Comparison of ENCODE assay signal across 8 mouse cellular contexts in the genomic region with DNA sequence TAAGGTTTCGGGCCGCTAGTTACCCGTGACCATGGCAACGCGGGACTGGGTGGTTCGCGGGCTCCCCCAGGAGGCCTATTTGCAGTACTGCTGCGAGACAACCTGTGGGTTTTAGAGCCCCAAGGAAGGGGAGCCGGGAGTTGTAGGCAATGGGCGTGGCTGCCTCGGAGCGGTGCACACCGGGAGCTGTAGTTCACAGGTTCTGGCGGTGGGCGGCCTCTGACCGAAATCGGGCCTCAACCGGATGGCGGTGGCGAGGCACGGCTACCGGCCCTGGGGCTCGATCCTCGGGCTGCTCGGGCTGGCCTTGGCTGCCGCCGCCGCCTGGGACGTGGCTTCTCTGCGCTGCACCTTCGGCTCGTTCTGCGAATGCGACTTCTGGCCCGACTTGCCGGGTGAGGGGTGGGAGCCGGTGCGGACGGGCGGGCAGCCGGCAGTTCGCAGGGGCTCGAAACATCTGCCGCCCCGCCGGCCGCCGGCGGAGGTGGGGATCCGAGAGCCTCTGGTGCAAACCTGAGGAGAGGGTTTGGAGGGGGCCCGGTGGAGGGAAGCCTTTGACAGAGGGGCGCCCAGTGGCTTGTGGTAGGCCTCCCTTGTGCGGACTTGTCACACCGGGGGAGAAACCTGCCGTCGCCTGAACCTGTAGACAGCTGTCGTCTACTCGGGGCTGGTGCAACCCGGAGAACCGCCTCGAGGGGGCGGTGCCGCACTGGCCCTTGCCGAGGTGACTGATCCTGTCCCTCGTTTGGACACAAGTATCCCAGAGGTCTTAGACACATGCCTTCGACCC. TPM values are rescaled to one million over a fixed set of nuclear protein-coding genes. Genes with fewer than 3 reads are reported as not detected.
DNase-seq lines count a peak whose midpoint lies in the region; ATAC-seq and TF ChIP-seq lines count a peak whose summit lies in the region.

A gene (plus strand): TSS at position 179 of the 790 bp plus-strand sequence.

- peak; percentile 94 for ATAC-seq in forebrain, embryonic 12.5 days (ENCODE audit: low FRiP score)
- ATAC-seq in heart, postnatal 0 days (ENCODE audit: insufficient read depth, low read depth) = peak; percentile 95
- ATAC-seq in liver, embryonic 16.5 days (ENCODE audit: low read depth) = peak; percentile 93
- ATAC-seq in neural tube, embryonic 13.5 days (ENCODE audit: low read depth) = peak; percentile 94

- TF ChIP-seq POLR2A in testis, adult 2 months (IDR thresholded peaks at IDR 0.05; ENCODE audit: control insufficient read depth, low read depth, low read length) = peak; percentile 56

- TF ChIP-seq CTCF in E14TG2a.4 (conservative IDR thresholded peaks at IDR 0.05; ENCODE audit: low read length) = peak; percentile 89
- peak; percentile 95 for TF ChIP-seq CTCF in heart, postnatal 0 days (IDR thresholded peaks at IDR 0.05; ENCODE audit: low read depth)
- TF ChIP-seq CTCF in testis, adult 2 months (IDR thresholded peaks at IDR 0.05; ENCODE audit: control insufficient read depth, insufficient read depth, insufficient replicate concordance, low read depth, low read length) = peak; percentile 87; the same call in 1 of the 2 replicates

- peak; percentile 95 for DNase-seq in c-Kit-positive CD71-positive TER-119-positive erythroid progenitor cells, embryonic 14.5 days (ENCODE audit: low spot score)
- DNase-seq in heart, postnatal 0 days (ENCODE audit: low spot score) = peak; percentile 98
- DNase-seq in kidney, postnatal 4 days = peak; percentile 98

- peaks cover 38% of the 10 kb centered on the region for H3K36me3 ChIP-seq in E14TG2a.4 (ENCODE audit: insufficient read depth, low read length)
- H3K36me3 ChIP-seq in forebrain, embryonic 12.5 days (replicated peaks) = peaks cover 47% of the 10 kb centered on the region
- H3K36me3 ChIP-seq in heart, postnatal 0 days (replicated peaks; ENCODE audit: control insufficient read depth, insufficient read depth, low read length) = peaks cover 53% of the 10 kb centered on the region
- H3K36me3 ChIP-seq in liver, embryonic 16.5 days (ENCODE audit: control insufficient read depth, insufficient read depth) = no peaks in the 10 kb centered on the region
- peaks cover 57% of the 10 kb centered on the region for H3K36me3 ChIP-seq in neural tube, embryonic 13.5 days
- H3K36me3 ChIP-seq in testis, adult 2 months (ENCODE audit: control insufficient read depth, insufficient read depth, low read length) = no peaks in the 10 kb centered on the region

- H3K4me1 ChIP-seq in E14TG2a.4 (replicated peaks; ENCODE audit: low read depth, low read length) = peaks cover 20% of the 10 kb centered on the region
- peaks cover 20% of the 10 kb centered on the region for H3K4me1 ChIP-seq in forebrain, embryonic 12.5 days
- H3K4me1 ChIP-seq in heart, postnatal 0 days (ENCODE audit: control insufficient read depth, insufficient read depth) = no peaks in the 10 kb centered on the region
- peaks cover 7% of the 10 kb centered on the region for H3K4me1 ChIP-seq in liver, embryonic 16.5 days (ENCODE audit: control insufficient read depth, low read depth, low read length)
- peaks cover 26% of the 10 kb centered on the region for H3K4me1 ChIP-seq in neural tube, embryonic 13.5 days (replicated peaks)
- peaks cover 2% of the 10 kb centered on the region; the same call in 1 of the 2 replicates for H3K4me1 ChIP-seq in testis, adult 2 months (ENCODE audit: control insufficient read depth, insufficient read depth, low read length)

- TF ChIP-seq EP300 in heart, postnatal 0 days (IDR thresholded peaks at IDR 0.05; ENCODE audit: low read depth) = peak; percentile 46; the same call in 1 of the 2 replicates

- H3K27me3 ChIP-seq in E14TG2a.4 (ENCODE audit: insufficient read depth, low read length) = peaks cover 12% of the 10 kb centered on the region
- H3K27me3 ChIP-seq in forebrain, embryonic 12.5 days = no peaks in the 10 kb centered on the region
- H3K27me3 ChIP-seq in heart, postnatal 0 days (ENCODE audit: control insufficient read depth, insufficient read depth, low read length) = no peaks in the 10 kb centered on the region
- no peaks in the 10 kb centered on the region for H3K27me3 ChIP-seq in liver, embryonic 16.5 days (ENCODE audit: control insufficient read depth, insufficient read depth, low read depth, low read length)
- H3K27me3 ChIP-seq in neural tube, embryonic 13.5 days = no peaks in the 10 kb centered on the region
- no peaks in the 10 kb centered on the region for H3K27me3 ChIP-seq in testis, adult 2 months (ENCODE audit: control insufficient read depth, insufficient read depth, low read length)

- H3K4me3 ChIP-seq in E14TG2a.4 (replicated peaks; ENCODE audit: low read length) = peak within 1 kb of the TSS; percentile 91
- peak within 1 kb of the TSS; percentile 75 for H3K4me3 ChIP-seq in forebrain, embryonic 12.5 days (replicated peaks)
- peak within 1 kb of the TSS; percentile 60 for H3K4me3 ChIP-seq in heart, postnatal 0 days (ENCODE audit: low read depth, low read length)
- H3K4me3 ChIP-seq in liver, embryonic 16.5 days (ENCODE audit: low read depth, low read length) = peak within 1 kb of the TSS; percentile 83
- peak within 1 kb of the TSS; percentile 70 for H3K4me3 ChIP-seq in neural tube, embryonic 13.5 days
- H3K4me3 ChIP-seq in testis, adult 2 months (ENCODE audit: control insufficient read depth, low read depth, low read length) = peak within 1 kb of the TSS; percentile 94

- peak within 1 kb of the TSS; percentile 90 for H3K27ac ChIP-seq in forebrain, embryonic 12.5 days
- peak within 1 kb of the TSS; percentile 84 for H3K27ac ChIP-seq in heart, postnatal 0 days (ENCODE audit: low read depth)
- H3K27ac ChIP-seq in liver, embryonic 16.5 days (ENCODE audit: low read length) = peak within 1 kb of the TSS; percentile 76
- H3K27ac ChIP-seq in neural tube, embryonic 13.5 days (replicated peaks) = peak within 1 kb of the TSS; percentile 93
- H3K27ac ChIP-seq in testis, adult 2 months (ENCODE audit: control insufficient read depth, insufficient read depth, low read depth, low read length) = peak within 1 kb of the TSS; percentile 92

- WGBS in forebrain, embryonic 12.5 days = under 1% methylated on average over 66 of the region's 66 CpGs
- WGBS in heart, postnatal 0 days = under 1% methylated on average over 64 of the region's 66 CpGs
- under 1% methylated on average over 66 of the region's 66 CpGs for WGBS in liver, embryonic 16.5 days (ENCODE audit: insufficient replicate concordance)
- under 1% methylated on average over 64 of the region's 66 CpGs for WGBS in neural tube, embryonic 13.5 days

- peak within 1 kb of the TSS; percentile 88 for H3K9ac ChIP-seq in forebrain, embryonic 12.5 days
- H3K9ac ChIP-seq in heart, postnatal 0 days (replicated peaks; ENCODE audit: low read depth, low read length) = peak within 1 kb of the TSS; percentile 77
- peak within 1 kb of the TSS; percentile 80 for H3K9ac ChIP-seq in liver, embryonic 16.5 days (ENCODE audit: low read depth, low read length)
- H3K9ac ChIP-seq in neural tube, embryonic 13.5 days = peak within 1 kb of the TSS; percentile 86

- H3K4me2 ChIP-seq in forebrain, embryonic 12.5 days = peak within 1 kb of the TSS; percentile 60
- H3K4me2 ChIP-seq in heart, postnatal 0 days (ENCODE audit: low read depth, low read length) = peak within 1 kb of the TSS; percentile 65
- peak within 1 kb of the TSS; percentile 99 for H3K4me2 ChIP-seq in liver, embryonic 16.5 days (ENCODE audit: low read depth, low read length)
- H3K4me2 ChIP-seq in neural tube, embryonic 13.5 days = peak within 1 kb of the TSS; percentile 49

- H3K9me3 ChIP-seq in E14TG2a.4 (ENCODE audit: low read length) = no peaks in the 10 kb centered on the region
- no peaks in the 10 kb centered on the region for H3K9me3 ChIP-seq in forebrain, embryonic 12.5 days
- no peaks in the 10 kb centered on the region for H3K9me3 ChIP-seq in heart, postnatal 0 days (replicated peaks; ENCODE audit: control insufficient read depth, low read length)
- no peaks in the 10 kb centered on the region for H3K9me3 ChIP-seq in liver, embryonic 16.5 days (replicated peaks; ENCODE audit: control insufficient read depth, low read length)
- no peaks in the 10 kb centered on the region for H3K9me3 ChIP-seq in neural tube, embryonic 13.5 days

RNA-seq across cellular contexts. Expression of the gene that starts here (rescaled TPM):
- polyA plus RNA-seq in forebrain, embryonic 12.5 days (2016; fragmentation: Nextera tagmentation; extraction: Ambion mirVana) = 53.3 and 57.0 TPM in 2 replicates
- 34.6 and 65.3 TPM in 2 replicates for total RNA-seq in heart, postnatal 0 days (2014; rRNA removed; ENCODE audit: low replicate concordance)
- 27.5 and 28.5 TPM in 2 replicates for polyA plus RNA-seq in heart, postnatal 0 days (2015; fragmentation: Nextera tagmentation; extraction: Ambion mirVana)
- polyA plus RNA-seq in liver, embryonic 16.5 days (2015; fragmentation: Nextera tagmentation; extraction: Ambion mirVana) = 25.7 and 26.1 TPM in 2 replicates
- polyA plus RNA-seq in neural tube, embryonic 13.5 days (2015; fragmentation: Nextera tagmentation; extraction: Ambion mirVana) = 53.2 and 55.8 TPM in 2 replicates
- polyA plus RNA-seq in testis, adult 2 months (2012; rRNA removed) = 17.9 and 18.3 TPM in 2 replicates

Comparison
In these comparisons a context has a peak if more than half of its experiments do, and no peak if none do; other contexts are left out.
1. Peak in every context shown above with its lines: DNase-seq, ATAC-seq, H3K4me3 ChIP-seq and H3K27ac ChIP-seq.
2. H3K4me2 ChIP-seq: peak in every context shown above with its lines; median percentile 99 in liver, embryonic 16.5 days; 65 in heart, postnatal 0 days; 60 in forebrain, embryonic 12.5 days; 49 in neural tube, embryonic 13.5 days.